Mouse (Mus musculus): ENCODE measurements around the gene Spag7. TPM values are rescaled to one million over a fixed set of nuclear protein-coding genes. Genes with fewer than 3 reads are reported as not detected.

The Spag7 gene
- polyA plus RNA-seq, 1 experiment from 2014 or later = 209 TPM

GRCm38 (mm10) chr11:70621972-70622814 lies 47.0 kb downstream of the Spag7 start:
- Histone ChIP-seq H3K27me3 (ENCODE audit: insufficient read depth, poor library complexity, severe bottlenecking) (peaks cover 6% of the 10 kb centered on the region), H3K4me1 (0 out of 2 replicates have a peak, but pooled peaks cover 9% of the 10 kb centered on the region), H3K36me3 (no peaks in the 10 kb centered on the region), H3K4me3 (no peak overlapping the region), H3K27ac (no peak overlapping the region), H3K9me3 (no peaks in the 10 kb centered on the region)
- peak; percentile 63 for DNase-seq (ENCODE audit: low spot score)
- 33% methylated on average over 7 of the region's 7 CpGs for WGBS

GRCm38 (mm10) chr11:70619101-70619500 lies 50.1 kb downstream of the Spag7 start, which contains the start of gene Chrne:
Gene Chrne, minus strand, starts transcription at chr11:70619216.
- 41% methylated on average over 1 of the region's 1 CpGs for WGBS
- Histone ChIP-seq H3K4me1 (peaks cover 26% of the 10 kb centered on the region), H3K4me3 (no peak within 1 kb of the TSS), H3K27ac (no peak within 1 kb of the TSS), H3K9me3 (no peaks in the 10 kb centered on the region), H3K27me3 (ENCODE audit: insufficient read depth, poor library complexity, severe bottlenecking) (peaks cover 23% of the 10 kb centered on the region), H3K36me3 (no peaks in the 10 kb centered on the region)
- DNase-seq (ENCODE audit: low spot score) = no peak

- Histone ChIP-seq H3K27me3 (ENCODE audit: insufficient read depth, poor library complexity, severe bottlenecking) (peaks cover 23% of the 10 kb centered on the region), H3K9me3 (no peaks in the 10 kb centered on the region), H3K4me3 (peak within 1 kb of the TSS; percentile 55), H3K4me1 (peaks cover 22% of the 10 kb centered on the region), H3K36me3 (peaks cover 32% of the 10 kb centered on the region), H3K27ac (peak within 1 kb of the TSS; percentile 71)
- DNase-seq (ENCODE audit: low spot score) = no peak
- 11% methylated on average over 21 of the region's 21 CpGs for WGBS
These were observed 53.6 kb downstream of the Spag7 start, which contains the start of gene 4930544D05Rik for GRCm38 (mm10) chr11:70615516-70616093. Gene 4930544D05Rik, plus strand, starts transcription at chr11:70615848.

- peak; percentile 90 for DNase-seq (ENCODE audit: low spot score)
- Histone ChIP-seq H3K9me3 (no peaks in the 10 kb centered on the region), H3K27ac (peak overlapping the region; percentile 71), H3K36me3 (peaks cover 38% of the 10 kb centered on the region), H3K4me3 (peak overlapping the region; percentile 55), H3K4me1 (peaks cover 23% of the 10 kb centered on the region), H3K27me3 (ENCODE audit: insufficient read depth, poor library complexity, severe bottlenecking) (peaks cover 23% of the 10 kb centered on the region)
- WGBS = 0% methylated on average over 17 of the region's 17 CpGs
These were observed 54.1 kb downstream of the Spag7 start for GRCm38 (mm10) chr11:70615074-70615473.

Small RNA genes within 50 kb of the gene (microRNA-seq; reads per million reads assigned to microRNA genes)
- gene Mir6925 = not detected

Other genes starting within 250 kb of the Spag7 start
- 11.5 and 19.3 TPM in 2 replicates for gene Arrb2, start 236.8 kb downstream of the Spag7 start, polyA plus RNA-seq (2016; fragmentation: Nextera tagmentation; extraction: Ambion mirVana)
- gene Med11, start 217.5 kb downstream of the Spag7 start, polyA plus RNA-seq (2016; fragmentation: Nextera tagmentation; extraction: Ambion mirVana) = 31.0 and 37.5 TPM in 2 replicates
- 0.73 and 1.2 TPM in 2 replicates for gene Zmynd15, start 210.0 kb downstream of the Spag7 start, polyA plus RNA-seq (2016; fragmentation: Nextera tagmentation; extraction: Ambion mirVana)
- gene Cxcl16, start 209.4 kb downstream of the Spag7 start, polyA plus RNA-seq (2016; fragmentation: Nextera tagmentation; extraction: Ambion mirVana) = 3.7 and 6.0 TPM in 2 replicates
- 6.2 and 7.4 TPM in 2 replicates for gene Tm4sf5, start 164.2 kb downstream of the Spag7 start, polyA plus RNA-seq (2016; fragmentation: Nextera tagmentation; extraction: Ambion mirVana)
- gene Vmo1, start 154.8 kb downstream of the Spag7 start, polyA plus RNA-seq (2016; fragmentation: Nextera tagmentation; extraction: Ambion mirVana) = not detected in 2 replicates
- 0.25 and 4.3 TPM in 2 replicates for gene Gltpd2, start 150.2 kb downstream of the Spag7 start, polyA plus RNA-seq (2016; fragmentation: Nextera tagmentation; extraction: Ambion mirVana)
- 825 and 969 TPM in 2 replicates for gene Psmb6, start 144.0 kb downstream of the Spag7 start, polyA plus RNA-seq (2016; fragmentation: Nextera tagmentation; extraction: Ambion mirVana)
- gene Gm40193, start 136.5 kb downstream of the Spag7 start, polyA plus RNA-seq (2016; fragmentation: Nextera tagmentation; extraction: Ambion mirVana) = not detected in 2 replicates
- 9.4 TPM in 2 replicates for gene Pld2, start 129.4 kb downstream of the Spag7 start, polyA plus RNA-seq (2016; fragmentation: Nextera tagmentation; extraction: Ambion mirVana)
- gene Mink1, start 106.5 kb downstream of the Spag7 start, polyA plus RNA-seq (2016; fragmentation: Nextera tagmentation; extraction: Ambion mirVana) = 12.6 and 14.9 TPM in 2 replicates
- not detected in 2 replicates for gene 4930544D05Rik, start 53.6 kb downstream of the Spag7 start, polyA plus RNA-seq (2016; fragmentation: Nextera tagmentation; extraction: Ambion mirVana)
- not detected in 2 replicates for gene Chrne, start 50.2 kb downstream of the Spag7 start, polyA plus RNA-seq (2016; fragmentation: Nextera tagmentation; extraction: Ambion mirVana)
- gene Gp1ba, start 30.3 kb downstream of the Spag7 start, polyA plus RNA-seq (2016; fragmentation: Nextera tagmentation; extraction: Ambion mirVana) = 1.6 and 1.9 TPM in 2 replicates
- gene Rnf167, start 22.2 kb downstream of the Spag7 start, polyA plus RNA-seq (2016; fragmentation: Nextera tagmentation; extraction: Ambion mirVana) = 68.3 and 74.4 TPM in 2 replicates
- 207 and 246 TPM in 2 replicates for gene Slc25a11, start 21.9 kb downstream of the Spag7 start, polyA plus RNA-seq (2016; fragmentation: Nextera tagmentation; extraction: Ambion mirVana)
- 2,022 and 2,208 TPM in 2 replicates for gene Pfn1, start 14.8 kb downstream of the Spag7 start, polyA plus RNA-seq (2016; fragmentation: Nextera tagmentation; extraction: Ambion mirVana)
- 188 and 256 TPM in 2 replicates for gene Eno3, start 12.2 kb downstream of the Spag7 start, polyA plus RNA-seq (2016; fragmentation: Nextera tagmentation; extraction: Ambion mirVana)
- gene Camta2, start 18.7 kb upstream of the Spag7 start, polyA plus RNA-seq (2016; fragmentation: Nextera tagmentation; extraction: Ambion mirVana) = 12.0 and 12.5 TPM in 2 replicates
- gene Inca1, start 30.7 kb upstream of the Spag7 start, polyA plus RNA-seq (2016; fragmentation: Nextera tagmentation; extraction: Ambion mirVana) = 1.6 and 2.4 TPM in 2 replicates
- gene Kif1c, start 31.1 kb upstream of the Spag7 start, polyA plus RNA-seq (2016; fragmentation: Nextera tagmentation; extraction: Ambion mirVana) = 2.1 and 2.6 TPM in 2 replicates
- 7.6 and 8.9 TPM in 2 replicates for gene Zfp3, start 94.8 kb upstream of the Spag7 start, polyA plus RNA-seq (2016; fragmentation: Nextera tagmentation; extraction: Ambion mirVana)
- gene Scimp, start 143.2 kb upstream of the Spag7 start, polyA plus RNA-seq (2016; fragmentation: Nextera tagmentation; extraction: Ambion mirVana) = not detected in 2 replicates
- 29.4 and 29.7 TPM in 2 replicates for gene Rabep1, start 175.4 kb upstream of the Spag7 start, polyA plus RNA-seq (2016; fragmentation: Nextera tagmentation; extraction: Ambion mirVana)

Data from heart, embryonic 10.5 days (tissue).